Mouse (Mus musculus) MEL-GATA-1-ER (cell line): ENCODE data around the gene Syn2.
A peak's percentile ranks its signal among the peaks of the same experiment; 100 is the strongest.
"Not testable (repeated sequence)": the region's sequence is repeated elsewhere in the genome, so short reads cannot be mapped to it uniquely, and the experiment has no call there.

Experiments used
- DNase-seq: peaks from one replicate; pipeline ENCODE4 v3.0.0-alpha.2; 2012; ENCODE audit warnings: low read depth; ENCODE audit errors: extremely low read depth

The Syn2 gene

DNA sequence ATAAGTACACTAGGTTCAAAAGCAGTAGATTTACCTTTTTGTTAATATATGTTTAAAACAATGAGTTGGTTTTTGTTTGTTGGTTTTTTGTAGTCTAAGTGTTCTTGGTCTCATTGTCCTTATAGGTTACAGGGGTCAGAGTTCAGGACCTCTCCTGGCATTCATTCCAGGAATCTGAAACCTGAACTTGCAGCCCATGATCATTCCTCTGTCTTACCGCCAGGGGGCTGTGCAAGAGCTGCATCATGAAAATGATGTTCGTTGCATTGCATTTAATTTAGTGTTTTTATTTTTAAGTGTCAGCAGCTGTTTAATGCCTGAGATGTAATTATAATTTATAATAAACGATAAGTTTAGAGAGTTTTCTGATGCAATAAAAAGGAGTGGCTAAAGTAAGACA, 40.1 kb downstream of the Syn2 start:
- DNase-seq, result no peak

DNA sequence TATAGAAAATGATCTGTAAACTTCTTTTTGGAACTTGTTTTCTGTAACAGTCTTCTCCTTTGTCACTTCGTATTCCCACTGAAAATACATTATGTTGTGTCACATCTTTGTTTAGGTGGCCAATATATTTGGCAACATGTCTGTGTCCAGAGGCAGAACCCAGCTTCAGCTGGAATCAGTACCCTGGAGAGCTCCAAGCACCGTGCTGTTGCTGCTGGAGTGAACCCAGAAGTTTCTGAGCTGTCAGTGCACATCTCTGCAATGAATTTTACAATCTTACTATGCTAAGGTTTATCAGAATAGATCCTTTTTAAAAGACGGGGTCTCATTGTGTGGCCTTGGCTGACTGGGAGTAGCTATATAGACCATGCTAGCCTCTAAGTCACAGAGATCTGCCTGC, 44.1 kb downstream of the Syn2 start:
- DNase-seq, result no peak

DNA sequence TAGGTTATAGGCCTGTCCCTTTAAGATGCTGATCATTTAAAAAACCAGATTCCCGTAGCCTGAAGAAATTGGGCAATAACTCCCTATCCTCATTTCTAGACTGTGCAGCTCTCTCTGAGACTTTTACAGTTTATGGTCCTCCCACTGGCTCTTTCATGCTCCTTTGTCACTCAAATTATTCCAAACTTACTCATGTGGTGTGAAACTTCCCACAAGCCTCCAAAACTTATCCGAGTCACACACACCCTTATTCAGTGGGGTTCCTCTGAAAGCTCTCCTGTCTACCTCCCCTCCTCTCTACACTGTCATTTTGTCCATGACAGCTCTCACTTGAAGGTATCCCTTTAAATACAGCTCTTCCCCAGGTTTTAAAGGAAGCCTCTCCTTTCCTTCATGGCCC, 46.4 kb downstream of the Syn2 start:
- DNase-seq, result no peak

DNA sequence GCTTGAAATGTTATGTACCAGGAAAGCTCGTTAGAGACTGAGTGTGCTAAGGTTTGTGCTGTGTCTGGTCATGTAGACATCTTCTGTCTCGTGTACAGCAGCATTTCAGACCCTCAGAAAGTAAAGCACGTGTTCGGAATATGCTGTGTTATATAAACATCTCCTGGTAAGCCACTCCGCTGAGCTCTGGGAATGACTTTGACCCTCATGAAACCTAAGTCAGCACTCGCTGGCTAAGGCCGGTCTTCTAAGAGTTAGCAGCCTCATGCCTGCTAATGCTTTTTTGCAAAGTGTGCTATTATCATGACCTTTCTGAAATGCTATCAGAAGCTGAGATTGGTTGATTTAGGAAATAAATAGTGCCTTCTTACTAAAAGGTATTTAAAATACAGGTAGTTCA, 56.4 kb downstream of the Syn2 start:
- no peak for DNase-seq

DNA sequence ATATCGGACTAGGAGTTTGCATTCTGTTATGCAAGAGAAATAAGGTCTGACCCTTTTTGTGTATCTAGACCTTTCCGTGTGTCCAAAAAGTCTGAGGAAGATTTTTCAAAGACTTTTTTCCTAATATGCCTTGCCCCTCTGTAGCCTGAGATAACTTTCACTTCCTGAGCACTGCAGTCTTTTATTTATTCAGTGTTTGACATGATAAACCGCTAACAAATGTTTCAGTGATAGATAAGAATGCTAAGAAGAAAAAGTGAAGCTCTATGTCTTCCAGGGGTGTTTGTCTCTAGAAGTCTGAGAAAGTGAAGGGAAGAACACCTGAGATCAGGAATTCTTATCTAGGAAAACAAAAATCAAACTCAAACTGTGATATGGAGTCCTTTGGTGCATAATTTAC, 66.1 kb downstream of the Syn2 start:
- DNase-seq, result peak; percentile 40

DNA sequence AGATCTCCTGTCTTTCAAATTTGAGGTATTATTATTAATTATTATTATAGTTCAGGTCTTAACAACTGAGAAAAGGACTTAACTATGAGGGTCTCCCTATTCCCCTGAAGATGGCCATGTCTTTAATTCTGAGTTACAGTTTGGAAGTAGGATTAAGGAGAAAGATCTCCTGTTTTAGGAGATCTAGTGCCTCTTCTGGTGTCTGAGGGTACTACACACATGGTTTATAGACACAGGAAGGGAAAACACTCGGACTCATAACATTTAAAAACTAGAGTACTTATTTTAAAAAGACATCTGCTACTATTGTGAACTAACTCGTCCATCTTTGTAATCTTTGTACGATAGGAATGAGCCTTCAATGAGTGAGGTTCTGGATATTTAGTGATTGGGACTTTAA, 68.3 kb downstream of the Syn2 start:
- DNase-seq, result no peak

DNA sequence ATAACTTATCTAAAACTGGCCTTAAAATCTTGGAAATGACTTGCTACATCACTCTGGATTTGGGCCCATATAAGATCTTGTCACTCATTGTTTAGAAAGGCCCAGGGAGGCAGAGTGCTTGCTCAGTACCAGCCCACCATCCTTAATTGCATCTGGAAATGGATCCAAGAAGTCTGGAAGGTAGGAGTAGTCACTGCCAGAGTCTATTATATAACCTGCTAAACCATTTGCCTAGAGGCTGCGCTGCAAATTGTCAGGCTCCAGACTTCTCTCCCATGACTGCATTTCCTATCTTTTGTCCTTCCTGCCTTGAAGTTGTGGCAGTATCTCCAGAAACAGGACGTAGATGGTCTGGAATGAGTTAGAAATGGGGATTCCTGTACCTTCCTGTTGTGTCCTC, 75.5 kb downstream of the Syn2 start:
- no peak for DNase-seq

DNA sequence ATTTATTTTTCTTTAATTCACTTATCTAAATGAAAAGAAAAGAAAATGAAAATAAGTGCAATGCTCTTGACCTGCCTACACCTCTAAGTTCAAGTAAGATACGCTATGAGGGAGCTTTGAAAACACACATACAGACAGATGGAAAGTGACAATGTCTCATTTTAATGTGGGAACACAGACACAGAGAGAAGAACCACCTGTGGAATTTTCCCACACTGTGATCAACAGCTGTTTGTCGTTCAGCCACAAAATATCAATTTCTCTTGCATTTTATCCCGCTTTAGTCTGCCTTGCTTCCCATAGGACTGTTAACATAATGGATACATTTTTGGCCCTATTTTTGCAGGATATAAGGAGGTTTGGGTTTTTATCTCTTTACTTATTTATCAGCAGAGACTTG, 76.1 kb downstream of the Syn2 start:
- DNase-seq, result no peak

DNA sequence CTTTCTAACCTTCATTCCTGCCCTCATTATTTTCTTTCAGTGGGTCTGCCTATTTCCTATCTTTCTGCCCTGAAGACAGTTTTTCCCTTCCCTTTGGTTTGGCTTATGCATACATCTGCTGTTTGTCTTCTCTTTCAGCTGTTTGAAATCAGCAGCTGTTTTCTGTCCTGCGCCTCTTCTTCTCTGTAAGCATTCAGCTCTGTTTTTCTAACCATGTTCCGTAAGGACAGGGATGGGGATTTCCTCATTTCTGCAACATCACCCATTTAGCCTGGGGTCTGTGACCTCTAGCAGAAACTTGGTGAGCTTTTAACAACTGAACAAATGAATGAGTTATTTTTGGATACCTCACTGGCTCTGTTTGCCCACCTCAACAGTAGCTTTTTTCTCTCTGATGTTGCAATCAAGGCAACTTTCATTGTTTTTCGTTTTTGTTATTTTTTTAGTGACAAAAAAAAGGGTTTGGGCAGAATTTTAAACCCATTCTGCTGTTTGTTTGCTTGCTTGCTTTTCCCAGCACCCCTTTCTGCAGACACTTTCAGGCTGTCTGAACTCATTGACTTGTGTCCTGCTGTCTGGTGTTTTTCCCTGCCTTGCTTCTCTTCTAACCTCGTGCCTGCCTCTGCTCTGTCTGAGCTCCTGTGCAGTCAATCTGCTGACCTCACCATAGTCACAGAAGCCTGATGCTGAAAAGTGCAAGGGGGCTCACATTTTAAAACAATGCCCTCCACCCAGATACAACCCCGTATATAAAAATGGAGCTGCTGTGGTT, 77.6 kb downstream of the Syn2 start:
- DNase-seq, result no peak

DNA sequence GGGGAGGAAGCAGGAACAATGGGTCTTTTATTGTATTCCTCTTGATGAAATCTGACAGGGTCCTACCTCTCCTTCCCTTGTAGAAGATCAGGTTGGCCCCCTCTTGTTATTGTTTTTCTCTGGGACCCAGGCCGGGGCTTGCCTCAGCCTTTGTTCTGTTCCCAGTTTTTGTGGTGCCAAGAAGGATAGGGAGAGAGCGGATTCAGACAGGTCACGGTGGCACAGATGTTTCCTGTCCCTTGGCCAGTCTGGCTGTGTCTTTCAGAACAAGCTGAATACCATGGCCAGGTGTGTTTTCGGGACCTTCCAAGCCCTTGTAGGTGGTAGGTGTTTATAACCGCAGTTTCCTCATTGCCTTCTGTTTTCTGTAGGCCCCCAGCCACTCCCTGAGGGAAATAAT, 78.4 kb downstream of the Syn2 start:
- DNase-seq, result no peak

DNA sequence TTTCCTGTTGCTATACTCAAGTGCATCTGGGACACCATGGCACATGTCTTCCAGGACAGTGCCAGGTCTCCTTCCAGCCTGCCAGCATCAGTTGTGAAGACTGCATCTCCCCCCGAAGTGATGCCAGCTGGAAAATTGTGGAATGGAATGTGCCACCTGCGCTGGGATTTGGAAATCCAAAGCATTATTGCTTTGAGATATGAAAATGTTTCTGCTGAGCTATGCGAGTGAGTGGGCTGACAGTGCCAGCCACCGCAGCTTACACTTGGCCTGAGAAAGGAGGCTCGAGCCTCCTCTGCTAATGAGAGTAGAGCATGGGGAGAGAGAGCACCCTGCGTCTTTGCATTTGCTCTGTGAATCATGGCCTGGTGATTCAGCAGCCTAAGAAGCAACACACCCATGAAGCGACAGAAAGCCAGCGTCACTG, 86.5 kb downstream of the Syn2 start:
- no peak for DNase-seq

DNA sequence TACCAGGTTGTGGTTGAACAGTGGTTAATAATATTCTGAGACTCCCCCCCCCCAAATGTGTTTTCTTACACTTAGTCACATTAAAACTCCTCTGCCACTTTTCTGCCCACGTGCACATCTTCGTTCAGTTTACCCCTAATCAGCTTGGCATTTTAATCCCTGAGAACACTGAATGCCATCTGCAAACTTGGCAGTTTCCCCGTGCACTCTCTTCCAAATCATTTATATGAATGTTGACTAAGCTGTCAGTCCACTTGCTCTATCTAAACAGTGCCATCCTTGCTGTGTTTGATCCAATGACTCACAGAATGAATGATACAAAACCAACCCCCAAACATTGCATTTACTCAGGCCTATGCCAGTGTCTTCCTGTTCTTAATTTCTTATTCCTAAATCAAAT, 90.8 kb downstream of the Syn2 start:
- no peak for DNase-seq

DNA sequence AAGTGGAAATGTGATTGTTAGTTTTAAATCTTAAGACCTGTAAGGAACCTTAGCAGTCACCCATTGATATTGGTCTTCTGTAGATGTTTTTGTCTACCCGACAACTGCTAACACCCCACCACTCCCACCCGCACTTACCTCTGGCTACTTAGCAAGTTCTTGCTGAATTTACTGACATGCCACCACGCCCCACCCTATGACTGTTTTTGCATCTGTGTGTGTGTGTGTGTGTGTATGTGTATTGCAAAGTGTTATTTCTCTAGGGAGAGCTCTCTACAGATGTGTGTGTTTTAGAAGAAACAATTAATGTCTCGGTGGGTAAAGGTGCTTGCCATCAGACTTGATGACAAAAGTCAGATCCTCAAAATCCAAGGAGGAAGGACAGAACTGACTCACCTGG, 92.3 kb downstream of the Syn2 start, which contains the start of gene Gm17482:
TSS of gene Gm17482 (plus strand) at position 301 of the 400 bp plus-strand sequence.
- no peak for DNase-seq

DNA sequence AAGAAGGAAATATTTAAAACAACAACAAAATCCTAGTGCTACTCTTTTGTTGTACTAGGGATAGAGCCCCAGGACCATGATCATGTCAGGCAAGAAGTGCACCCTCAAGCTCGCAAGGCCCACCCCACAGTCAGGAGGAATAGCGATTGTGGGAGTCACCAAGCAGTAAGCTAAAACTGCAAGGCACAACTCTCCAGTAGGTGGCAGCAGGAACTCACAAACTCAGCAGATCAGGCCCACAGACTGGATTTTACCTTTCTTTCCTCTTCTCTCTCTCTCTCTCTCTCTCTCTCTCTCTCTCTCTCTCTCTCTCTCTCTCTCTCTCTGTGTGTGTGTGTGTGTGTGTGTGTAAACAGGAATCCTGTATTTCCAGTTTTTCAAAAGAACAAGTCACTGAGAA, 92.8 kb downstream of the Syn2 start:
- peak; percentile 41 for DNase-seq

DNA sequence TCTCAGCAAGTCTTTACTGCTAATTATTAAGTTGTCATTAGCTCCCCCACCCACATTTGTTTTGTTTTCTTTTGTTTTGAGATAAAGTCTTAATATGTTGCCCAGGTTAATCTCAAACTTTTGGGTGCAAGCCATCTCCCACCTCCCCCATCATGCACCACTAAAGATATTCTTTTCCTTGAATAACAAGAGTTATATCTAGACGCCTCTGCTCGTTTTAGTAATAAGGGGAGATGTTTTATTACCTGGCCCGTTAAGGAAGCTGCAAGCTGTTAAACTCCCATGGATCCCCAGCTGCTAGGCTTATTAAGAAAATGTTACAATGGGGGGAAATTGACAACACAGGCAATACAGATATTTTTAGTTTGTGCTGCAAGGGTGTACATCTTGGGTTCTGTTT, 95.9 kb downstream of the Syn2 start:
- DNase-seq, result no peak

DNA sequence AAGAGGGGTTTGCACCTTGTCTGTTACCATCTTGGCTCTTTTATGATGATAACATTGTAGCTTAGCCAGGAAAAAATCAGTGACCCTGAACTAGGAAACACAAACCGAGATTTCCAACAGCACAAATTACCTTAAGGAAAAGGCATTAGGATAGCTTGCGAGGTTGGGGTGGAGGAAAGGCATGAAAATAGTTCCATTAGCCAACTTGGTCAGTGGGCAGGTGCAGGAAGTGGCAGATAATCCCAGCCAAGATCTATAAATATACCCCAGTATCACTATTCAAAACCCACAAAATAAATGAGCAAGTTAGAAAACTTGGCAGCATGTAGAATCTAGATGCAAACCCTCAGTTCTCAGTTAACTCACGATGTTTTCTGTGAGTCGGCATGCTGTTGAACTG, 97.1 kb downstream of the Syn2 start:
- DNase-seq, result no peak

DNA sequence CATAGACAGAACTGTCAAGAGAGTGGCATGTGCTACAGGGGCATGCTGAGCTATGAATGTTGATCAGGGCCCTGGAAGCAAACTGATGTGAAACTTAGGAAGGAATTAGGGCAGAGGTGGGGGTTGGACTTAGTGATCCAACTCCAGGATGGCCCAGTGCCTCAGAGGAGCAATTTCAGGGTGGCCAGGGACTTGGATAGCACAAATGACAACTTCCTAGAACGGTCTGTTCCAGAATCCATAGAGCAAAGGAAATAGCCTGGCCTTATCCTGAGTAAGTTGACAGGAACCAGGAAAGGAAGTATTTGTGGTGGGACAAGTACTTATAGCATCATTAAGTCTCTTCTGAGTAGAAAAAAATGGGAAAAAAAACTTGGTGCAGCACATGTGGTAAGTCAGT, 97.9 kb downstream of the Syn2 start:
- DNase-seq, result no peak

DNA sequence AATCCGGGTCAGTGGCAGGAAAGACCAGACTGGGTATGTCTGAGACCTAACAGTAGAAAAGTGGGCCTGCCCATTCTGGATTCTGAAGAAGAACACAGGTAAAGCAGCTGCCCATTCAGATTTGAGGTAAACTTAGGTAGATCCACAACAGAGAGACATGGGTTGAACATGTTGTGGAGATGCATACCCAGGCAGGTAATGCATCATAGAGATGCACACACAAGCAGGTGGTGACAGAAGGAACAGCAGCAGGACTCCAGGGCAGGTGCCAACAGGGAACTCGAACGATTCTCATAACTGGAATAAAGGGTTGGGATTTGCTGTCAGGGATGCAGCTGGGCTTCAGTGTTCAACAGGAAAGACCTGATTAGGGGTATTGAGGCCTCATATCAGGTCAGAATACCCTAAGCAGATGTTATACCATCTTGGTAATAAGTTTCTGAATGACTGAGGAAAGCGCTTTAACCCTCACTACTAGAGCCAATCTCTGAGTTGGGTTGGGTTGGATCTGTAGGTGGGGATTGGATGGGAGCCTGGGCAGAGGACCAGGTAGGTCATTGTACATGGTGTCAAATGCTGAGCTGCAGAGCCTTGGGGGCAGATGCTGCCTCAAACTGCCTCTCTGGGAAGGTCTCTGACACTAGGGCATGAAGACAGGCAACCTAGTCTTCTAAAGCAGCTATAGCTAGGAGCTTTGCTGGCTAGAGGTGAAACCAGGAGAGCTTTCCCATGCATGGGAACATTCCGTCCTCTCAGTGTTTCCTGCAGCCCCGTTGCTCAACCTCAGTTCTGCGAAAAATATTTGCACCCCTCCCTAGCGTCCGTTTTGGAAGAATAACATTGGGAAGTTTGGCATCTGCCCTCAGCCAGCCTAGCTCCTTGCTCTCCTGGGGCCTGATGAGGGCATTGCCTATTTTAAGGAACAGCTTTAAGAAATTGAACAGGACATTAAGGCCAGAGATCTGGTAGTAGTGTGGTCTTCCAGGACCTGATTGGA, 103.6 kb downstream of the Syn2 start:
- DNase-seq, result no peak

DNA sequence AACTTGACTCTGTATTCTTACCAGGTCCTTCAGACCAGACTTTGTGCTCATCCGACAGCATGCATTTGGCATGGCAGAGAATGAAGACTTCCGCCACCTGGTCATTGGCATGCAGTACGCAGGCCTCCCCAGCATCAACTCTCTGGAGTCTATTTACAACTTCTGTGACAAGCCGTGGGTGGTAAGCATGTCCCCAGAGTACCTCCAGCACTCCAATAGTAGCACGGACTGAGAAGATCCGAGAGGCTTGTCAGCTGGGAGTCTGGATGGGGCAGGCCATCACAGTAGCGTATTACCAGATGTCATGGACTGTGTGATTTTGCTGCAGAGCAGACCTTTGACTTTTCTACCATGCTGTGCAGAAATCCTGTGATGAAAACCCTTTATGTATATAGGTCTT, 104.6 kb downstream of the Syn2 start:
- DNase-seq, result no peak

DNA sequence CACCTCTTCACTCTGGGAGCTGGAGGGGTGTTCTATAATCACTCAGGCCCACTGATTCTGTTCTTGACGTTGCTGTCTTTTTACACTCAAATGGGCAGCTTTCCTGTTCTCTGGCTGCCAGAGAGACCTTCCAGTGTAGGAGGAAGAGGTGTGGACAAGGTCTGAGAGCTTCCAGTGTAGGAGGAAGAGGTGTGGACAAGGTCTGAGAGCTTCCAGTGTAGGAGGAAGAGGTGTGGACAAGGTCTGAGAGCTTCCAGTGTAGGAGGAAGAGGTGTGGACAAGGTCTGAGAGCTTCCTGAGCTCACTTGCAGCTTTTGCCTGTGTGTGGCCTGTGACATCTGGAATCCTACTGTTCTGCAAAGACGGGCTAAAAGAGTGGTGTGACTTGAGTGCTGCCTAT, 105.7 kb downstream of the Syn2 start:
- DNase-seq, result not testable (repeated sequence)

DNA sequence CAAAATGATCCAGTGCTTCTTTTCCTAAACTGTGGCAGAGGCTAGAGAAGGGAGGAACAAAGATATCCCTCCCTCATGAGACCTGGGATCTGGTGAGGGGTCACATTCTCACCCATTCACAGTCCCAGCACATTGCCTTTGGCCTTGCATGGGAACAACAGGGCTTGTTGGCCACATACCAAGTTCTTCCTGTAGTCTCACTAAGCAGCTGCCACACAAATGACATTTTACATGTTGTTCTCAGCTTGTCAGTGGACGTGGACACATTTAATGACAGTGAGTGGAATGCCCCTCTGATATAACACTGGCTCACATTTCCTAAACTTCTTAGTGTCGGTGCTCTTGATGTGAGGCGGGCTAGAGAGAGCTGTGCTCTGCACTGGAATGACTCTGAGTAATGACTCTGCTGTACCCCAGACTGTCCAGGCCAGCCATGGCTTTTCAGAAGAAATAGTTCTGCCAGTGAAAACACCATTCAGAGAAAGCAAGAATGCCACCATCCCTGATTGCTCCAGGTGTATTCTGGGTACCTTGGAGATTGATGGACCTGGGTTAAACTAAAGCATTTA, 106.5 kb downstream of the Syn2 start:
- DNase-seq, result no peak

DNA sequence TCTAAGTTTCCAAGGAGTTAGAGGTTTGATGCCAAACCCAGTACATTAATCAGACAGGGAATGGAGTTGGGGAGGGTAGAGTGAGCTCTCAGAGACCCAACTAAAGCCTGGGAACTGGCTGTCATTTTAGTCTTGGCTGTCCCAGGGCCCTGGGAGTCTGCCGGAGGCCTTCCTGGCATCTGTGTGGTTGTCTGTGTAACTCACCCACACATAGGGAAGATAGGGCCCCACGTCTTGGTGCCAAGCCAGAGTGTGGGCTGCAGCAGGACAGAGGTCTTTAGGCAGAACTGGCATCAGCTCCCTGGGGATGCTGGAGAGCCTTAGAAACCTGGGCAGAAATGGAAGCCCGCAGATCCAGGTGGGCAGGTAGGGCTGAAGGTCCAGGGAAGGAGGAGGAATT, 107.2 kb downstream of the Syn2 start:
- DNase-seq, result no peak
